In the genomic region with DNA sequence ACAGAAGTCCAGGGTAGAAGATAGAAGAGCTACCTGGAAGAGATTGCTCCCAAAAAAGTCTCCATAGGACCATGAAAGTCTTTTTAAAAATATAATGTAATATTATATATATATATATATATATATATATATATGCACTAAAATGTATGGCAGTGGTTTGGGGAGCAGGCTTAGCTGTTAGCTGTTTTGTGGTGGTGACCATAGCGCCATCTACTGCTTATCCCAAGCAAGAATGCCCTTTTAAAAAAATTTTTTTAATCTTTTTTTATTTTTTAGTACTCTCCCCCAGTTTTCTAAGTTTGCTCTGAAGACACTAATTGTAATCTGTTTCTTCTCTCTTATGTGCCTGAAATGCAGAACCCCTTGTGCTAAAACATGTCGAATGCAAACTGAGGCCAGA, we compare ENCODE assay signal across 14 mouse cellular contexts.
DNase-seq lines count a peak whose midpoint lies in the region; ATAC-seq and TF ChIP-seq lines count a peak whose summit lies in the region.
"Had no signal": no experiment of that assay in that cellular context is flagged by ENCODE, and none has a peak within 500 bp of the region (broad histone marks: within the 10 kb centered on the region; RNA-seq: fewer than 3 reads in every experiment).

No protein-coding gene starts in this region.

- no peaks in the 10 kb centered on the region for H3K27me3 ChIP-seq in hindbrain, embryonic 11.5 days (ENCODE audit: control insufficient read depth, insufficient read depth, low read length)
- H3K27me3 ChIP-seq in hindbrain, embryonic 16.5 days (replicated peaks; ENCODE audit: control insufficient read depth, insufficient read depth, low read length), result no peaks in the 10 kb centered on the region
- no peaks in the 10 kb centered on the region for H3K27me3 ChIP-seq in lung, embryonic 14.5 days (ENCODE audit: insufficient read depth, low read length)
- H3K27me3 ChIP-seq in Patski, result peaks cover 17% of the 10 kb centered on the region
- H3K27me3 ChIP-seq: CH12.LX; forebrain, embryonic 12.5 days; limb, embryonic 12.5 days had no signal

- in situ Hi-C loops in Patski (cut with MboI; ENCODE audit: low pct_unique_long_range_greater_than_20kb), result no loop called here

- no peaks in the 10 kb centered on the region for H3K9me3 ChIP-seq in hindbrain, embryonic 11.5 days (ENCODE audit: control insufficient read depth, low read length)
- no peaks in the 10 kb centered on the region for H3K9me3 ChIP-seq in hindbrain, embryonic 16.5 days (ENCODE audit: control insufficient read depth, low read length)
- no peaks in the 10 kb centered on the region for H3K9me3 ChIP-seq in lung, embryonic 14.5 days (ENCODE audit: low read depth, low read length)
- H3K9me3 ChIP-seq: forebrain, embryonic 12.5 days; hindbrain, embryonic 10.5 days; limb, embryonic 12.5 days; midbrain, embryonic 10.5 days had no signal

- TF ChIP-seq CTCF in lung, embryonic 14.5 days (IDR thresholded peaks at IDR 0.05; ENCODE audit: low read depth), result peak; percentile 46
- TF ChIP-seq CTCF in Patski (IDR thresholded peaks at IDR 0.05), result peak; percentile 40

- H3K9ac ChIP-seq in hindbrain, embryonic 11.5 days (ENCODE audit: low read depth, low read length), result no peak overlapping the region
- H3K9ac ChIP-seq in hindbrain, embryonic 16.5 days (ENCODE audit: low read depth, low read length), result no peak overlapping the region
- H3K9ac ChIP-seq in lung, embryonic 14.5 days, result no peak overlapping the region
- H3K9ac ChIP-seq: forebrain, embryonic 12.5 days; limb, embryonic 12.5 days had no signal

- no peaks in the 10 kb centered on the region for H3K36me3 ChIP-seq in hindbrain, embryonic 11.5 days (ENCODE audit: control insufficient read depth, insufficient read depth, low read length)
- no peaks in the 10 kb centered on the region for H3K36me3 ChIP-seq in hindbrain, embryonic 16.5 days (ENCODE audit: control insufficient read depth, insufficient read depth, low read length)
- H3K36me3 ChIP-seq in lung, embryonic 14.5 days (ENCODE audit: insufficient read depth), result no peaks in the 10 kb centered on the region
- H3K36me3 ChIP-seq: forebrain, embryonic 12.5 days; hindbrain, embryonic 10.5 days; limb, embryonic 12.5 days; midbrain, embryonic 10.5 days had no signal

- POLR2A ChIA-PET in Patski (lab: Charles Lee), result no interaction called here

- DNase-seq in hindbrain, embryonic 11.5 days (ENCODE audit: low spot score), result peak; percentile 30
- peak; percentile 73 for DNase-seq in lung, embryonic 14.5 days
- DNase-seq in lung, postnatal 25 days (ENCODE audit: low spot score), result no peak
- no peak for DNase-seq in Patski (ENCODE audit: low read depth, low spot score)
- peak; percentile 27 for DNase-seq in mesoderm, embryonic 11.5 days (ENCODE audit: low read depth, low spot score)
- DNase-seq in heart, postnatal 36 days, result no peak
- DNase-seq in adrenal gland, postnatal 36 days, result no peak
- DNase-seq: adrenal gland, adult 8-10 months had no signal

- no peak overlapping the region for H3K27ac ChIP-seq in hindbrain, embryonic 11.5 days (ENCODE audit: low read depth, low read length)
- H3K27ac ChIP-seq in hindbrain, embryonic 16.5 days (ENCODE audit: low read depth, low read length), result no peak overlapping the region
- H3K27ac ChIP-seq in lung, embryonic 14.5 days (ENCODE audit: low read depth), result no peak overlapping the region
- H3K27ac ChIP-seq: forebrain, embryonic 12.5 days; hindbrain, embryonic 10.5 days; limb, embryonic 12.5 days; midbrain, embryonic 10.5 days had no signal

- intact Hi-C loops in heart, postnatal 36 days (cut with DNase I), result no loop called here

- no peak overlapping the region for H3K4me3 ChIP-seq in hindbrain, embryonic 11.5 days (ENCODE audit: low read depth, low read length)
- no peak overlapping the region for H3K4me3 ChIP-seq in hindbrain, embryonic 16.5 days (ENCODE audit: low read length)
- H3K4me3 ChIP-seq in lung, embryonic 14.5 days (ENCODE audit: low read depth, low read length), result no peak overlapping the region
- H3K4me3 ChIP-seq: forebrain, embryonic 12.5 days; hindbrain, embryonic 10.5 days; limb, embryonic 12.5 days; midbrain, embryonic 10.5 days had no signal

- WGBS in hindbrain, embryonic 11.5 days, result 17% methylated on average over 2 of the region's 2 CpGs
- WGBS in hindbrain, embryonic 16.5 days, result 18% methylated on average over 2 of the region's 2 CpGs
- WGBS in lung, embryonic 14.5 days, result 31% methylated on average over 2 of the region's 2 CpGs

- no peaks in the 10 kb centered on the region for H3K4me1 ChIP-seq in hindbrain, embryonic 11.5 days (replicated peaks; ENCODE audit: control insufficient read depth, insufficient read depth, low read length)
- H3K4me1 ChIP-seq in hindbrain, embryonic 16.5 days (ENCODE audit: control insufficient read depth, insufficient read depth, low read depth, low read length), result no peaks in the 10 kb centered on the region
- no peaks in the 10 kb centered on the region for H3K4me1 ChIP-seq in lung, embryonic 14.5 days (ENCODE audit: insufficient read depth)
- H3K4me1 ChIP-seq: forebrain, embryonic 12.5 days had no signal

- CTCF ChIA-PET in Patski (lab: Charles Lee), result interaction anchor here (0.7 kb wide), 1 partner anchor 20 kb away, joined by 3 read pairs; no protein-coding TSS in a partner anchor

- no peak for ATAC-seq in hindbrain, embryonic 11.5 days (ENCODE audit: low FRiP score)
- ATAC-seq in hindbrain, embryonic 16.5 days, result no peak
- no peak for ATAC-seq in lung, embryonic 14.5 days (ENCODE audit: insufficient read depth)
- no peak for ATAC-seq in Patski

- H3K4me2 ChIP-seq in hindbrain, embryonic 11.5 days (replicated peaks; ENCODE audit: low read depth, low read length), result no peak overlapping the region
- H3K4me2 ChIP-seq in hindbrain, embryonic 16.5 days (ENCODE audit: low read length), result no peak overlapping the region
- H3K4me2 ChIP-seq in lung, embryonic 14.5 days, result no peak overlapping the region
- H3K4me2 ChIP-seq: forebrain, embryonic 12.5 days; limb, embryonic 12.5 days had no signal

Comparison
In these comparisons a context has a peak if more than half of its experiments do, and no peak if none do; other contexts are left out.
1. DNase-seq: peak in hindbrain, embryonic 11.5 days (single experiment), lung, embryonic 14.5 days (single experiment) and mesoderm, embryonic 11.5 days (single experiment); none in lung, postnatal 25 days (single experiment), Patski (single experiment), heart, postnatal 36 days (0 of 2) and adrenal gland, postnatal 36 days (0 of 2).